Mouse (Mus musculus) testis, adult 2 months (tissue): ENCODE results near the gene A130010J15Rik. TPM values are rescaled to one million over a fixed set of nuclear protein-coding genes. Genes with fewer than 3 reads are reported as not detected.

ENCODE experiments used
- H3K27ac ChIP-seq: fragments of 200-500 bp; 2 replicates; pipeline ENCODE4 v1.5.1; 2012; ENCODE audit warnings: low read depth, low read length; ENCODE audit not compliant: control insufficient read depth, insufficient read depth
- H3K27me3 ChIP-seq: fragments of 200-500 bp; 2 replicates; pipeline ENCODE4 v1.6.1; 2012; ENCODE audit warnings: mild to moderate bottlenecking, low read length, moderate library complexity; ENCODE audit not compliant: control insufficient read depth, insufficient read depth
- H3K36me3 ChIP-seq: fragments of 200-500 bp; 2 replicates; pipeline ENCODE4 v1.6.1; 2012; ENCODE audit warnings: mild to moderate bottlenecking, low read length; ENCODE audit not compliant: control insufficient read depth, insufficient read depth
- H3K4me1 ChIP-seq: fragments of 200-500 bp; 2 replicates; pipeline ENCODE4 v1.6.1; 2012; ENCODE audit warnings: low read length; ENCODE audit not compliant: control insufficient read depth, insufficient read depth
- H3K4me3 ChIP-seq: fragments of 200-500 bp; 2 replicates; pipeline ENCODE4 v1.5.1; 2012; ENCODE audit warnings: low read depth, mild to moderate bottlenecking, low read length, moderate library complexity, mixed read lengths; ENCODE audit not compliant: control insufficient read depth
- CTCF ChIP-seq: fragments of 200-500 bp; IDR thresholded peaks from 2 replicates; pipeline ENCODE4 v1.5.1; 2012; ENCODE audit warnings: low read depth, mild to moderate bottlenecking, inconsistent platforms, low read length, moderate library complexity; ENCODE audit not compliant: control insufficient read depth, insufficient read depth, insufficient replicate concordance
- POLR2A ChIP-seq: fragments of 200-500 bp; IDR thresholded peaks from 2 replicates; pipeline ENCODE4 v1.6.1; 2012; ENCODE audit warnings: low read depth, mild to moderate bottlenecking, inconsistent platforms, low read length, moderate library complexity; ENCODE audit not compliant: control insufficient read depth
- polyA plus RNA-seq: library from polyadenylated mRNA; depleted of rRNA; stranded (reverse); fragments of >200 nt; gene quantifications from 2 replicates; pipeline ENCODE4 v1.2.3, GENCODE M21; 2012

The A130010J15Rik gene
- polyA plus RNA-seq, 1 experiment, result 11.2 TPM

DNA sequence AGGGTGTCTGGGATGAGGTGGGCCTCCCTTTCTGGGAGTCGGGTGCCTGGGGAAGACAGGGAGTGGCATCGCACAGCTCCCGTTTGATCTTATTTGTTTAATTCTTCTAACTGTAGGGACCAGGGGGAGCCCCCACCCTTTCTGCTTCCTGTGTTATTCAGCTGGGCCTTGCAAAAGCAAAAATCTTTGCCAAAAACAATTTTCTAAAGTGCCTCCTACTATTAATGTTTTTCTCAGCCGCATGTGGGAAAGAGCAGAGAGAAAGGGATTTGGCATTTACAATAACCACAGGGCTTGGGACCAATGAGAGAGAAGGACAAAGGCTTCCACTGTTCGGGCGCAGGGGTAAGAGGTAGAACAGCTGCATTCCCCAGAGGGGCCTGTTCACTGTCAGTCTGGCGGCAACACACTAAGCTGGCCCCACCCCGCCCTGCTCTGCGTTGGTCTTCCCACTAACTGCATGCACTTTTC, 21.3 kb downstream of the A130010J15Rik start:
- H3K27me3 ChIP-seq, result no peaks in the 10 kb centered on the region
- no peak overlapping the region for H3K4me3 ChIP-seq
- no peak overlapping the region for H3K27ac ChIP-seq
- TF ChIP-seq CTCF, result no peak
- no peak for TF ChIP-seq POLR2A
- no peaks in the 10 kb centered on the region for H3K36me3 ChIP-seq
- no peaks in the 10 kb centered on the region for H3K4me1 ChIP-seq

GRCm38 (mm10) chr1:193189771-193190170, 21.9 kb downstream of the A130010J15Rik start:
- H3K4me3 ChIP-seq, result no peak overlapping the region
- H3K27ac ChIP-seq, result no peak overlapping the region
- no peaks in the 10 kb centered on the region for H3K36me3 ChIP-seq
- H3K4me1 ChIP-seq, result no peaks in the 10 kb centered on the region
- TF ChIP-seq CTCF, result no peak
- TF ChIP-seq POLR2A, result no peak
- no peaks in the 10 kb centered on the region for H3K27me3 ChIP-seq

DNA sequence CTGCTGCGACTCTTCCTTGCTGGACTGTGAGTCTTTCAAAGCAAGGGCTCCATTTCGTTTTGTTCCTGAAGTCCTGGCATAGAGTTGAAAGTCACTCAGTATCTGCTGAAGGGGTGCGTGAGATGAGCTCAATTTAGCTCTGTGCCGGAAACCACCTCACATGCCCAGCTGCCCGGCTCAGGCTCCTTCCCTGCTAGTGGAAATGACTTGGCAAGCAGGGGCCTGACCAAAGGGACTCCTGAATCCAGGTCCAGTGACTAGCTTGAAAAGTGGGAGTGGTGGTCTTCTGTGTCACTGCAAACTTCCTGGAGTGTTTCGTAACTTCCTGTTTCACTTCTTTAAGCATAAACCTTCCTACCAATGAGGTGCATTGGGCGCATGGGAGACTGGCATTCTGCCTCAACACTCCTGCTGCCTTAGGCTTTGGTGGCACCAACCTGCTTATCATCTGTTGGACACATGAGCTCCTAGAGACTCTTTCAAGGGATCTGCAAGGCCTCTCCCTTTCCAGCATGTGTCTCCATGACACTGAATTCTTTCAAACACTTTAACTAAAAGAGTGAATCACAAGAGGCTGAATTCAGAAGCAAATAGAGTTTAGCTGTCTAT, 23.9 kb downstream of the A130010J15Rik start:
- H3K4me3 ChIP-seq, result no peak overlapping the region
- H3K27ac ChIP-seq, result no peak overlapping the region
- H3K4me1 ChIP-seq, result no peaks in the 10 kb centered on the region
- H3K27me3 ChIP-seq, result no peaks in the 10 kb centered on the region
- no peaks in the 10 kb centered on the region for H3K36me3 ChIP-seq
- TF ChIP-seq POLR2A (no peak), CTCF (no peak)

DNA sequence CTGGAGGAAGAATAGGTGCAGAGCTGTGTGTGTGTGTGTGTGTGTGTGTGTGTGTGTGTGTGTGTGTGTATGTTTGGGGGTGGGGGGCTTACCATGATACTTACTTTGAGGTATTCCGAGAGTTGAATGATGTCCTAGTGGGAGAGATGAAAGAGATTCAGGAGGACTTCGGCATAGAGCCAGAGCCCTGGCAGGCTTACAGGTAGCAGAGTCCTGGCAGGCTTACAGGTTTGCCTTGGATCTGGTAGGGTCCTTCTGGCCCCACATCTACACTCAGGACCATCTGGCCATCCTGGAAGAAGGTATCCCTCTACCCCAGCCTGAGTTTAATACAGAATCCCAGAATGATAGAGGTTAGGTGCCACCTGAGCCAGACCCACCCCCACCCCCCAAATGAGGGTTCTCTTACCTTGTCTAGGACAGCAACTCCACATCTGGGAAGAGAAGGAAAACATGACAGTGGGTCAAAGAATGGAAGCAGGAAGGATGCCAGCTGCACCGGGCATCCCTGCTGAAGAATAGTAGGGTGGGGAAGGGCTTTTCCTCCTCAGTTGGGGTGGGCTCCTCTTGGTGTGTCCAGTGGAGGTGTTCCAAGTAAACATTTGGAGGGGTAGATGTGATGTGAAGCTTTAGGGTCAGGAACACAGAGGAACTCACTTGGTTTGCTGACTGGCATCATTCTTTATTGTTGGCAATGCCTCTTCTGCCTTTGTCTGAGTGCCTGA, 26.7 kb downstream of the A130010J15Rik start:
- no peaks in the 10 kb centered on the region for H3K36me3 ChIP-seq
- TF ChIP-seq POLR2A, result no peak
- no peak for TF ChIP-seq CTCF
- H3K4me3 ChIP-seq, result no peak overlapping the region
- no peaks in the 10 kb centered on the region for H3K27me3 ChIP-seq
- no peak overlapping the region for H3K27ac ChIP-seq
- H3K4me1 ChIP-seq, result no peaks in the 10 kb centered on the region

GRCm38 (mm10) chr1:193195169-193195810, 27.4 kb downstream of the A130010J15Rik start:
- H3K4me3 ChIP-seq, result no peak overlapping the region
- H3K4me1 ChIP-seq, result no peaks in the 10 kb centered on the region
- H3K27me3 ChIP-seq, result no peaks in the 10 kb centered on the region
- no peak overlapping the region for H3K27ac ChIP-seq
- no peaks in the 10 kb centered on the region for H3K36me3 ChIP-seq
- no peak for TF ChIP-seq CTCF
- TF ChIP-seq POLR2A, result no peak

GRCm38 (mm10) chr1:193197494-193198205, 29.8 kb downstream of the A130010J15Rik start:
- no peak for TF ChIP-seq CTCF
- no peak for TF ChIP-seq POLR2A
- no peaks in the 10 kb centered on the region for H3K4me1 ChIP-seq
- H3K4me3 ChIP-seq, result no peak overlapping the region
- no peaks in the 10 kb centered on the region for H3K36me3 ChIP-seq
- no peak overlapping the region for H3K27ac ChIP-seq
- H3K27me3 ChIP-seq, result no peaks in the 10 kb centered on the region

DNA sequence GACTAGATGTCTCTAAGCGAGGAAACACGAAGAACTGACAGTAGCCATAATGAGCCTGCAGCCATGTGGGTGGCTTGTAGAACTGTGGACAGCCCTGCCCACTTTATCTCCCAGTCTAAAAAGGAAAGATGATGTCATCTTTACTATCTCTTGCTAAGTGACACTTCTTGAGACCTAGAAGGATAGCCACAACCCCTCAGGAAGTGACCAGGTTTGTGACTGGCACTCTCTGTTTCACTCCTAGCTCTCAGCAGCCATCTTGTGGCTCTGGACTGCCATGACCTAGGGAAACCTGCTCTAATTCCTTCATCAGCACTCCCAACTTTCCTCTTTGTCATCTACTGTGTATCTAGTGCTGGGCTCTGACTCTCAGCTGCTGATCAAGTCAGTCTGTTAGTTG, 30.5 kb downstream of the A130010J15Rik start:
- H3K27ac ChIP-seq, result no peak overlapping the region
- no peaks in the 10 kb centered on the region for H3K4me1 ChIP-seq
- H3K4me3 ChIP-seq, result no peak overlapping the region
- no peak for TF ChIP-seq CTCF
- TF ChIP-seq POLR2A, result no peak
- H3K36me3 ChIP-seq, result no peaks in the 10 kb centered on the region
- no peaks in the 10 kb centered on the region for H3K27me3 ChIP-seq
